Mouse (Mus musculus) forebrain, embryonic 15.5 days (tissue): ENCODE data around the gene Zfp92. TPM values are rescaled to one million over a fixed set of nuclear protein-coding genes. Genes with fewer than 3 reads are reported as not detected.

Source experiments
- ATAC-seq: fragments of 200-750 bp; cut with Nextera tagmentation; replicated peaks from 2 replicates; pipeline ENCODE4 v1.8.0; 2017; ENCODE audit warnings: mild to moderate bottlenecking, moderate TSS enrichment, moderate library complexity
- H3K27ac ChIP-seq: fragments of 300-500 bp; sonication (generic); replicated peaks from 2 replicates; pipeline ENCODE4 v1.5.1; 2015; ENCODE audit warnings: mild to moderate bottlenecking, inconsistent platforms
- H3K27me3 ChIP-seq: fragments of 300-500 bp; sonication (generic); 2 replicates; pipeline ENCODE4 v1.6.1; 2015; ENCODE audit warnings: inconsistent platforms
- H3K36me3 ChIP-seq: fragments of 300-500 bp; sonication (generic); 2 replicates; pipeline ENCODE4 v1.6.1; 2015; ENCODE audit warnings: mild to moderate bottlenecking, inconsistent platforms
- H3K4me1 ChIP-seq: fragments of 300-500 bp; sonication (generic); 2 replicates; pipeline ENCODE4 v1.6.1; 2015; ENCODE audit warnings: inconsistent platforms
- H3K4me2 ChIP-seq: fragments of 300-500 bp; sonication (generic); replicated peaks from 2 replicates; pipeline ENCODE4 v1.6.1; 2015; ENCODE audit warnings: mild to moderate bottlenecking, inconsistent platforms
- H3K4me3 ChIP-seq: fragments of 300-500 bp; sonication (generic); 2 replicates; pipeline ENCODE4 v1.5.1; 2015; ENCODE audit warnings: mild to moderate bottlenecking, inconsistent platforms
- H3K9ac ChIP-seq: fragments of 300-500 bp; sonication (generic); replicated peaks from 2 replicates; pipeline ENCODE4 v1.6.1; 2015; ENCODE audit warnings: mild to moderate bottlenecking, inconsistent platforms
- H3K9me3 ChIP-seq: fragments of 300-500 bp; sonication (generic); 2 replicates; pipeline ENCODE4 v1.6.1; 2016; ENCODE audit warnings: inconsistent platforms
- WGBS: fragments of 180-500 bp; shearing (Covaris S2); methylation state at CpG from one replicate; pipeline ENCODE4 v1.1.7; 2015; ENCODE audit warnings: mixed read lengths; 5-methylcytosine and 5-hydroxymethylcytosine counted together
- polyA plus RNA-seq: library from polyadenylated mRNA; unstranded; fragments of >200 nt; fragmentation: Nextera tagmentation; extraction: Ambion mirVana; gene quantifications from 2 replicates; pipeline ENCODE4 v1.2.1, GENCODE M21; 2015

The Zfp92 gene
- polyA plus RNA-seq, 1 experiment from 2014 or later = 0.62 TPM

- Histone ChIP-seq H3K9ac (no peak overlapping the region), H3K4me2 (no peak overlapping the region), H3K4me3 (no peak overlapping the region), H3K27ac (no peak overlapping the region), H3K36me3 (no peaks in the 10 kb centered on the region; the same call in 1 of the 2 replicates), H3K27me3 (no peaks in the 10 kb centered on the region), H3K9me3 (no peaks in the 10 kb centered on the region), H3K4me1 (no peaks in the 10 kb centered on the region)
- WGBS = 68% methylated on average over 2 of the region's 2 CpGs
- ATAC-seq = no peak
These were observed 30.5 kb downstream of the Zfp92 start for GRCm38 (mm10) chrX:73441428-73441827.

GRCm38 (mm10) chrX:73451949-73452348 lies 41.1 kb downstream of the Zfp92 start:
- no peaks in the 10 kb centered on the region for H3K27me3 ChIP-seq
- 30% methylated on average over 2 of the region's 2 CpGs for WGBS
- no peak overlapping the region for H3K4me3 ChIP-seq
- no peak overlapping the region for H3K4me2 ChIP-seq
- no peak overlapping the region for H3K9ac ChIP-seq
- no peaks in the 10 kb centered on the region for H3K36me3 ChIP-seq
- H3K9me3 ChIP-seq = no peaks in the 10 kb centered on the region
- H3K4me1 ChIP-seq = no peaks in the 10 kb centered on the region
- ATAC-seq = no peak
- no peak overlapping the region for H3K27ac ChIP-seq

- 18% methylated on average over 26 of the region's 26 CpGs for WGBS
- peak; percentile 100 for ATAC-seq
- no peak within 1 kb of the TSS for H3K27ac ChIP-seq
These were observed 48.0 kb downstream of the Zfp92 start, which contains the start of gene Haus7 for GRCm38 (mm10) chrX:73458877-73459392. Gene Haus7 (minus strand): TSS chrX:73459044.

GRCm38 (mm10) chrX:73460792-73461191 lies 49.9 kb downstream of the Zfp92 start:
- H3K9ac ChIP-seq = no peak overlapping the region
- no peaks in the 10 kb centered on the region for H3K9me3 ChIP-seq
- no peaks in the 10 kb centered on the region for H3K27me3 ChIP-seq
- no peak overlapping the region for H3K4me3 ChIP-seq
- peaks cover 6% of the 10 kb centered on the region for H3K4me1 ChIP-seq
- ATAC-seq = no peak
- H3K27ac ChIP-seq = no peak overlapping the region
- H3K4me2 ChIP-seq = no peak overlapping the region
- H3K36me3 ChIP-seq = no peaks in the 10 kb centered on the region
- WGBS = 78% methylated on average over 4 of the region's 4 CpGs

More at GRCm38 (mm10) chrX:73458877-73459392, 48.0 kb downstream of the Zfp92 start, which contains the start of gene Haus7:
- no peaks in the 10 kb centered on the region for H3K9me3 ChIP-seq
- peaks cover 6% of the 10 kb centered on the region for H3K4me1 ChIP-seq
- peak within 1 kb of the TSS; percentile 54 for H3K9ac ChIP-seq
- H3K36me3 ChIP-seq = no peaks in the 10 kb centered on the region
- peak within 1 kb of the TSS; percentile 58 for H3K4me3 ChIP-seq
- peak within 1 kb of the TSS; percentile 52 for H3K4me2 ChIP-seq
- H3K27me3 ChIP-seq = no peaks in the 10 kb centered on the region

- Histone ChIP-seq H3K9me3 (no peaks in the 10 kb centered on the region), H3K36me3 (no peaks in the 10 kb centered on the region), H3K27ac (no peak overlapping the region), H3K4me2 (no peak overlapping the region), H3K27me3 (no peaks in the 10 kb centered on the region), H3K9ac (no peak overlapping the region), H3K4me3 (no peak overlapping the region), H3K4me1 (no peaks in the 10 kb centered on the region)
- WGBS = 65% methylated on average over 9 of the region's 9 CpGs
- no peak for ATAC-seq
These were observed 54.7 kb downstream of the Zfp92 start for GRCm38 (mm10) chrX:73465483-73466186.

GRCm38 (mm10) chrX:73467446-73468241 lies 56.7 kb downstream of the Zfp92 start:
- Histone ChIP-seq H3K27ac (no peak overlapping the region), H3K4me1 (no peaks in the 10 kb centered on the region), H3K27me3 (no peaks in the 10 kb centered on the region), H3K9me3 (no peaks in the 10 kb centered on the region), H3K9ac (no peak overlapping the region), H3K36me3 (no peaks in the 10 kb centered on the region), H3K4me2 (no peak overlapping the region), H3K4me3 (no peak overlapping the region)
- no peak for ATAC-seq
- WGBS = 71% methylated on average over 5 of the region's 5 CpGs

GRCm38 (mm10) chrX:73468330-73468729 lies 57.4 kb downstream of the Zfp92 start:
- H3K36me3 ChIP-seq = no peaks in the 10 kb centered on the region
- H3K4me3 ChIP-seq = no peak overlapping the region
- no peak overlapping the region for H3K4me2 ChIP-seq
- no peak overlapping the region for H3K9ac ChIP-seq
- H3K4me1 ChIP-seq = no peaks in the 10 kb centered on the region
- no peaks in the 10 kb centered on the region for H3K27me3 ChIP-seq
- H3K27ac ChIP-seq = no peak overlapping the region
- WGBS = 79% methylated on average over 3 of the region's 3 CpGs
- no peaks in the 10 kb centered on the region for H3K9me3 ChIP-seq
- ATAC-seq = no peak

- H3K27me3 ChIP-seq = no peaks in the 10 kb centered on the region
- no peaks in the 10 kb centered on the region for H3K9me3 ChIP-seq
- no peak overlapping the region for H3K4me3 ChIP-seq
- no peak overlapping the region for H3K9ac ChIP-seq
- 85% methylated on average over 1 of the region's 1 CpGs for WGBS
- no peaks in the 10 kb centered on the region for H3K36me3 ChIP-seq
- ATAC-seq = no peak
- H3K27ac ChIP-seq = no peak overlapping the region
- H3K4me2 ChIP-seq = no peak overlapping the region
- no peaks in the 10 kb centered on the region for H3K4me1 ChIP-seq
These were observed 57.9 kb downstream of the Zfp92 start for GRCm38 (mm10) chrX:73468752-73469151.

- H3K9ac ChIP-seq = no peak overlapping the region
- H3K4me2 ChIP-seq = no peak overlapping the region
- 88% methylated on average over 3 of the region's 3 CpGs for WGBS
- no peak overlapping the region for H3K4me3 ChIP-seq
- no peak overlapping the region for H3K27ac ChIP-seq
- H3K36me3 ChIP-seq = no peaks in the 10 kb centered on the region
- no peaks in the 10 kb centered on the region for H3K4me1 ChIP-seq
- H3K9me3 ChIP-seq = no peaks in the 10 kb centered on the region
- no peak for ATAC-seq
- H3K27me3 ChIP-seq = no peaks in the 10 kb centered on the region
These were observed 60.9 kb downstream of the Zfp92 start for GRCm38 (mm10) chrX:73471764-73472163.

- H3K27ac ChIP-seq = no peak overlapping the region
- no peaks in the 10 kb centered on the region for H3K36me3 ChIP-seq
- no peaks in the 10 kb centered on the region for H3K27me3 ChIP-seq
- H3K9me3 ChIP-seq = no peaks in the 10 kb centered on the region
- WGBS = 64% methylated on average over 12 of the region's 12 CpGs
- ATAC-seq = no peak
- H3K4me3 ChIP-seq = no peak overlapping the region
- H3K9ac ChIP-seq = no peak overlapping the region
- H3K4me2 ChIP-seq = no peak overlapping the region
- no peaks in the 10 kb centered on the region for H3K4me1 ChIP-seq
These were observed 63.7 kb downstream of the Zfp92 start for GRCm38 (mm10) chrX:73474340-73475165.

- 86% methylated on average over 1 of the region's 1 CpGs for WGBS
- Histone ChIP-seq H3K9me3 (no peaks in the 10 kb centered on the region), H3K27ac (no peak overlapping the region), H3K27me3 (no peaks in the 10 kb centered on the region), H3K4me1 (no peaks in the 10 kb centered on the region), H3K4me3 (no peak overlapping the region), H3K9ac (no peak overlapping the region), H3K4me2 (no peak overlapping the region), H3K36me3 (no peaks in the 10 kb centered on the region)
- no peak for ATAC-seq
These were observed 64.9 kb downstream of the Zfp92 start for GRCm38 (mm10) chrX:73475658-73476256.
